Mouse (Mus musculus): ENCODE data around the gene Myog.

Gene Myog

DNA sequence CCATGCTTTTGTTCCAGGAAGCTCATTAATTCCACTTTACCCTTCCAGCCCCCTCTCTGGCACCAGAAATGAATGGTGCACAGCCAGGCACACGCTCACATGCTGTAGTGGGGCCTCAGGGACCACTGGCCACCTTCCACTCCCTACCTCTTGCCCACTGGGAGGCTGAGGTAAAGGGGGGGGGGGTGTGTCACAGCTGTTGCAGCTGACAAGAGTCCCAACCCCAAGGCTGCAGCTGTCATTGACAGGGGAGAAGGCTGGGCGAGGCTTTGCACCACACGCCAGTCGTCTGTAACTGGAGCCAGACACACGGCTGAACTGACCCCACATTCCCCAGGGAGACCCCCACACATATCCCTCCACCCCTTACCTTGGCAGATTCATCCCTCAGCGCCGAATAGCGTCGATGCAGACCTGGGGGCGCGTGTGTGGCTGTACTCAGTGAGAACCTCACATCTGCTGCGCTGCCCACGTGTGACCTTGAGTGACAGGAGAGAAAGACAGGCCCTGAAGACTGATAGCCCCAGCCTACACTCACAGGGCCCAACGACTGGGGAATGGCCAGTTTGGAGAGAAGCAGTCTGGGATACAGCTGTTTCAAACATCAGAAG, 31.0 kb downstream of the Myog start:
- no peak for DNase-seq (ENCODE audit: low spot score in 2 of 2)

DNA sequence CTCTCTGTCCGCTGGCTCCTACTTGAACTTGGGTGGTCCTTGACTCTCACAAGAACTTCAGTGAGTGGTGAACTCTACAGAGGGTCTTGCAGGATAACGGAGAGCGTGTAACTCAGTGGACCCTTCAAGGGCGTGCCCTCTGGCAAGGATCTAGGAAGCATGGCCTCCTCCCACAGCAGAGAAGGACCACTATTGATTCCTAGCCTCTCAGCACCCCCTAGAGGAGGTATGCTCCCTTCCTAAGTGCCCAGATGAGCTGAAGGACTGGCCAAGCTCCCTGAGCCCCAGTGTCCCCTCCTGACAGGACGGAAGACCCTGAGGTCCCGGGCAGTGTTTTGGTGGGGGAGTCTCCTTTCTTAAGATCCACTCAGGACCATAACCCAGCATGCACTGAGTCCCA, 32.8 kb downstream of the Myog start:
- DNase-seq (ENCODE audit: low spot score in 2 of 2): peak in 1 of 2 experiments; percentile 39

DNA sequence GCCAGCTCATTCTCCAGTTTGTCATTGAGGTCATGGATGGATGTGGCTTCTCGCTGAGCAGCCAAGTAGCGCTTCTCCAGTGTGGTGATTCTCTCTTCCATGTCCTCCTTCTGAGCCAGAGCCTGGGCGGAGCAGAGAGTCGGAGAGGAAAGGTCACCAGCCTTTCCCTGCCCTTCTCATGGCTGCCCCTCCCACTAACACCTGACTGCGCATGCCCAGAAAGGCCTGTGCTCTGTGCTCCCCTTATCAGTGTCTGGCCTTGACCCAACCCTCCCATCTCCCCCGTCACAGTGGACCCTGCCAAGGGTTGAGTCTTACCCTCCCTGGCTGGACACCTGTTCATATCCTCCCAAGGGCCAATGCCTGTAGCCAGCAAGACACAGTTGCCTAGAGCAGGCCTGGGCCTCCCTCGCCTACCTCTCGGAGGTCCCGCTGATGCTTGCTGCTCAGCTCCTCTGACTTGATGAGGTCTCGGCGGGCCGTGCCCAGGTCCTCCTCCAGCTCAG, 37.1 kb downstream of the Myog start:
- no peak for DNase-seq (ENCODE audit: low spot score in 2 of 2)

DNA sequence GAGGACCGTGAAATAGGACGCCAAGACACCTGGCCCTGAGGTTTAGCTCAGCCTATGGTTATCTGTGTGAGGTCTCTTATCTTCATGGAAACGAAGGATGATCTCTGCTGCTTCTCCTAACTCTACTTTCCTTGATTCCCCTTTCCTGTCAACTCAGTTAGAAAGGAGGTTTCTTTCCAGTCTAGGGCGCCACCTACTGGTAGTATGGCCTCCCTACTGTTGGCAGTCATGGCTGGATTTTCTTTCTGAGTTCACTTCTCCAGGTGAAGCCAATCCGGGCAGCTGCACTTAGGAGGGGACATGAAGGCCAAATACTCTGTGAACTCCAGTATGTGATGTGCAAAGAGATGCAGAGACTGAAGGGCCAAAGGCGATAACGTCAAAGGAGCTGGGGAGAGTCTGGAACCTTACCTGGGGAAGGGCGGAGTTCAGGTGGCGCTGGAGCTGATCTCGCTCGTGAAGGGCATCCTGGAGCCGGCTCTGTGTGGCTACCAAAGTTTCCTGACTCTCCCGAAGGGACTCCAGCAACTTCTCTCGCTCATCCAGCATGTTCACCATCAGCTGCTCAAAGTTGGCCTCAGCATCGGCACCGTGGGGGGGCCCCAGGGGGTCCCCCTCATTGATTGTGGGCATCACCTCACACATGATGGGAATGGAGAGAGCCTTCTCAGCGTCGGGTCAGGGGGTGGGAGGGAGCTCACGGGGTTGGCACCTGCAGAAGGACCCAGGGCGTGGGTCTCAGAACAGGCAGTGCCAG, 42.3 kb downstream of the Myog start:
- peak; percentile 36 to 65 for DNase-seq (ENCODE audit: low spot score in 2 of 2)

DNA sequence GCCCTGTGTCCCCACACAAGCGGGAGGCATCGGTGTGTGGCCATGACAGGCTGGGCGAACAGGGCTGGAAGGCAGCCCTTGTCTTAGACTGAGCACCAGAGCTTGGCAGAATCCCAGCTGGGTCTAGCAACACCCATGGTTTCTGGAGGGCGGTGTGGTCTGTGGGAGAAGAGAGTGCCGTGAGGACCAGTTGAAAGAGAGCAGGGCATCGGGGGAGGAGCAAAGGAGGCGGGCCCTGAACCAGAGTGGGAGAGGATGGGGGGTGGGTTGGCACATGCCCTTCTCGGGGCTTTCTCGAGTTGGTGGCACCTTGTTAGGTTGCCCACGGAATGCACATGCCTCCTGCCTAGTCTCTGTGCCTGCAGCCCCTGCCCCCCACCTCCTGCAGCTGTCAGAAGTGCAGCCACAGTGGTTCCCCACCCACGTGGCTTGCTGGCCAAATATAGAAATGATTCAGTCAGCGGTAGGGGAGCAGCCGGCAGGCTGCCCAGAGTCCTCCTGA, 43.0 kb downstream of the Myog start, which contains the start of gene Ppfia4:
Gene Ppfia4, minus strand, starts transcription at position 159 of the 502 bp plus-strand sequence.
- DNase-seq (ENCODE audit: low spot score in 2 of 2): peak; percentile 28 to 39

DNA sequence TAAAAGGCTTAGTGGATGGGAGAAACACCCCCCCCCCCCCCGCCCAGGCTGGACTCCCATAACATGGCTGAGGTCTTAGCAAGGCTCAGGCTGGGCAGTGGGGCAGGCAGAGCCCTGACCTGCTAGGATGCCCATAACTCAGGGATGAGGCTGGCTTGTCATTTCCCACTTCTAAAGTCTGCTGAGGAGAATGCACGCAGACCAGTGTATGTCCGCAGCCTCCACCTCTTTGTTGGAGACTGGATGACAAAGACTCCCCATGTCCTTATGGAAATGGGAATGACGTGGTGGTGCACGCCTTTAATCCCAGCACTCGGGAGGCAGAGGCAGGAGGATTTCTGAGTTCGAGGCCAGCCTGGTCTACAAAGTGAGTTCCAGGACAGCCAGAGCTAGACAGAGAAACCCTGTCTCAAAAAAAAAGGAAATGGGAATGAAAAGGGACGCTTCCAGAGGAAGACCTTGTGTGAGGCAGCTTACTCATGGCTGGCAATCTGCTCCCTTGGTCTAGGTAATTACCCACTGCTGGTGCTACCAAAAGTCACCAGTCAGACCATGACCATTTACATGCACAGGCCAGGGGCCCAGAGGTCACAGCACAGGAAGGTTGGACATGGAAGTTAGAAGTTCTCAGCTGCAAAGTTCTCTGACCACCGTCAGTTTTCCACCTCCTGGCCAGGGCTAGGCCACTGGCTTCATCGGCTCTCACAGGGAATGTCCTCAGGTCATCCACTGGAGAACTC, 43.8 kb downstream of the Myog start:
- no peak for DNase-seq (ENCODE audit: low spot score in 2 of 2)

DNA sequence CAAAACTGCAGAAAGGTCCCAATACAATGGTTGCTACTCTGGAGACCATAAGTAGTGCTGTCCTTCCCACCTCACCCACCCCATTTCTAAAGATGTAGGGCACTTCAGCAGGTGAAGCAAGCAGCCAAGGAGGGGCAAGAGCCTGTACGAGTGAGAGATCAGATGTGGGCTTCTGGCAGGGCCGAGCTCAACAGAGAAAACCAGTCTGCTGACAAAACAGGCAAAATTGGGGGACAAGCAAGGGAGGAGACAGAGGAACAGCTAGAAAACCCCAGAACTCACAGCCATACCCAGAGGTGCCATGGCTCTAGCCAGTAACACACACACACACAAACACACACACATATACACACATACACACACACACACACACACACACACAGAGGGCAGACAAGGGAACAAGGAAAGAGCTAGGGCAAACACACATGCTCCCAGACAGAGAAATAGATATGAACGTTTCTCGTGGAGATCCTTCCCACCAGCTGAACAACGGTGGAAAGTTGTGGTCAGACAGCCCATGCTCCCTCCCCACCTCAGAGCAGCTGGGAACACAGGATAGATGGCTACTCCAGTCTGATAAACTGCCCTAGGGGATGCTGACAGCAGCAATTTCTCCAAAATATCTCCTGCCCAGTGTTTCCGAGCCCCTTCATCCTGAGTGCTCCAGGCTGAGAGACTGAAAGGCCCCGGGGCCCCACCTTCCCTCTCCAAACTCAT, 44.5 kb downstream of the Myog start:
- DNase-seq (ENCODE audit: low spot score in 2 of 2): no peak

DNA sequence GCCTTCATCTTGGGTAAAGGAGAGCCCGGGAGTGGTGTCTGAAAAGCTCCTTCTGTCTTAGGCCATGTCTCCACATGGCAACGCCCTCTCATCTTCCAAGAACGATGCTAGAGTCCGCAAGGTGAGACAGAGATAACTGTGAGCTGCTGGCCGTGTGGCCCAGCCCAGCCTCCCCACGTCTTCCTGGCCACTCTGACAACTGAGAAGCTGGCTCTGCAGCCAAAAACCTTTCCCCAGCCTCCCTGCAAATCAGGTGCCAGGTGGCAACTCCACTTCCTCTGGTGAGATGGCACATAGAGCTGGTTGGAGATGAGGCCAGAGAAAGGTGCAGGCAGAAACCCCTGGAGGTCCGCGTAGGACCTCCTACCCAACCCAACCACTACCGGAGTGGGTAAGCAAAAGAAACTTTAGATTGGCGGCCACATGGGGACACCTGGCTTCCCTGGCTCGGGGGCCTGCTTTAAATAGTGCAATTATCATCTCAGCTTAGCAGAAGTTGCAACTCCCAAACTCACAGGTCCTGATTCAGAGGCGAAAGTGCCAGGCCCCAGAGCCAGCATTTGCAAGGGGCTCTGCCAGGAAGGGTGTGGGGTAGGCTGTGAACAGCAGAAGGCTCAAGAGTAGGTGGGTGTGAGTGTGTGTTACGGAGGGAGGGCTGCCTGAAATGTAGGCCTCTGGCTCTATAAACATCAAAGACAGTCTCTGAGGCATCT, 45.6 kb downstream of the Myog start:
- no peak for DNase-seq (ENCODE audit: low spot score in 2 of 2)

DNA sequence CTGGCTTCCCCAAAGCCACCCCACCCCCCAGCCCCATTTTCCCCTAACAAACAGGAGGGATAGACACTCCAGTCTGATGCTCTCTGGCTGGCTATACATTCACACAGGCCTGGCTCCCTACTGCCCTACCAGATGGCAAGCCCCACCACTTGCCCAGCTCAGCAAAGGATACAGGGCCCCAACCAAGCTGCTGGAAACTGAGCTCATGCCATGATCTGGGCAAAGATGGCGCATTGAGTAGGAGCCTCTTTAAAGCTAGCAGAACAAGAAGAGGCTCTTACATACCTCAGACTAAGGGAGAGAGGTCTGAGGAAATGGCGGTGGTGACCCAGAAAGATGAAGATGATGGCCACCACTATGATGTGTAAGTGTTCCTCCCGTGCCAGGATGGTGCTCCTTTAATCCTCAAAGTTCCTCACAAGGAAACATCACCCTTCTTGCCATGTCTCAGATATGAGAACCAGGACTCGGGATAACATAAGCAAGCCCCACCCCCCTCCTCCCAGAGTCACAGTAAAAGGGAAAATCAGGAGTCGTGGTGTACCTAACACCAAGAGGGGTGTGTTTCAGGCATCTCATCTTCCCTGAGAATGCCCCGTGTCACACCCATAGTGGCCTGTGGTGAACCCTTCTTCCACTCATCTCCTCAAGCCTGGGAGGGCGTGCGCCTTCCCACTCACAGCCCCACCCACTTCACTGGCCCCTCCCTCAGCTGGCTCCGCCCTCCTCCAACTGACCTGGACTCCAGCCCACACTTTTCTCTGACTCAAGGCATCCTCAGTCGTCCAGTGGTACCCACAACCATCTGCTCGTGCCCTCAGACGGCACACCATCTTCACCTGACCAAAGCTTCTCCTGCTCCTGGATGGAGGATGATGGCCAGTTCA, 46.4 kb downstream of the Myog start:
- no peak for DNase-seq (ENCODE audit: low spot score in 2 of 2)

DNA sequence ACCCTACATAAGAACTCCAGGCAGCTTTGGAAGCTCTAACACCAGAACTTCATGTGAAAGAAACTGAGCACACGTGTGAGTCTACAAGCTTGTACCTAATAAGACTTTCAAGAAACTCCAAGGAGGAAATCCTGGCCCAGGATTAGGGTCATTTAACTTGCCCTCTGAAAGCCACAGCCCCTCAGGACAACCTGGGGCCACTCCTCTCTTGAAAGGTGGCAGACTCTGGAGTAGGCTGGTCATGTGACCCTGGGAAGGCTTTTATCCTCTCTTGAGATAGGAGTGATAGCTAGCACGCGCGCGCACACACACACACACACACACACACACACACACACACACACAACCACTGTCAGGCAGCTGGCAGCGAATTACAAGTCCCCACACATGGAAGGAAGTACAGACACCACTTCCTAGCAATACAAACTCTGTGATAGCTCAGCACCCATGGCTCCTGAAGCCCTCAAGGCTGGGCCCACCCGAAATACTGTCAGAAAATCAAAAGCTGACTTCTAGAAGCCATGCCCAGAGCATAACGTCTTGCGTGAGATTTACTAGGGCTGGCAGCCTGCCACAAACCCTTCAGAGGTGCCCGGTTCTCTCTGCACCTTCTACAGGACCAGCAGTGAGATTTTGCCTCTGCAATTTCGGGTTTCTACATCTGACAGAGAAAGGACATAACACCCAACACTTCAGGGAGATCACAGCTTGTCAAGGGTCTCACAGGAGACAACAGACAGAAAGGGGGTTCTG, 47.3 kb downstream of the Myog start:
- DNase-seq (ENCODE audit: low spot score in 2 of 2): no peak

DNA sequence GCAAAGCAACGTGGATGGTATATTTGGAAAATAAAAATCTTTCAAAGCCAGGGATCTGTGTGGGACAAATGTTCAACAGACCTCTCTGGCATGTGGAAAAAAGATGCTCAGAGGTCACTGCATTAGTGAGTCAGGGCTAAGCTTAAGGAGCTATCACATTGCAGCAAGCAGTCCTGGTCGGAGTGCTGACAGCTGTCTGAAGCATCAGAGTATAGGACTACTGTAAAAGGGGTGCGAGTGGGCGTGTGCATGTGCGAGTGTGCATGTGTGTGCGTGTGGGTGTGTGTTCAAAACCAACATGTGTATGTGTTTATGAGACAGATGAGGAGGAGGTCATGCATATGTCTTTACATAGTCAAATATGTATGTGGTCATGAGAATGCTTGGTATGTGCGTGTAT, 49.4 kb downstream of the Myog start:
- no peak for DNase-seq (ENCODE audit: low spot score in 2 of 2)

DNA sequence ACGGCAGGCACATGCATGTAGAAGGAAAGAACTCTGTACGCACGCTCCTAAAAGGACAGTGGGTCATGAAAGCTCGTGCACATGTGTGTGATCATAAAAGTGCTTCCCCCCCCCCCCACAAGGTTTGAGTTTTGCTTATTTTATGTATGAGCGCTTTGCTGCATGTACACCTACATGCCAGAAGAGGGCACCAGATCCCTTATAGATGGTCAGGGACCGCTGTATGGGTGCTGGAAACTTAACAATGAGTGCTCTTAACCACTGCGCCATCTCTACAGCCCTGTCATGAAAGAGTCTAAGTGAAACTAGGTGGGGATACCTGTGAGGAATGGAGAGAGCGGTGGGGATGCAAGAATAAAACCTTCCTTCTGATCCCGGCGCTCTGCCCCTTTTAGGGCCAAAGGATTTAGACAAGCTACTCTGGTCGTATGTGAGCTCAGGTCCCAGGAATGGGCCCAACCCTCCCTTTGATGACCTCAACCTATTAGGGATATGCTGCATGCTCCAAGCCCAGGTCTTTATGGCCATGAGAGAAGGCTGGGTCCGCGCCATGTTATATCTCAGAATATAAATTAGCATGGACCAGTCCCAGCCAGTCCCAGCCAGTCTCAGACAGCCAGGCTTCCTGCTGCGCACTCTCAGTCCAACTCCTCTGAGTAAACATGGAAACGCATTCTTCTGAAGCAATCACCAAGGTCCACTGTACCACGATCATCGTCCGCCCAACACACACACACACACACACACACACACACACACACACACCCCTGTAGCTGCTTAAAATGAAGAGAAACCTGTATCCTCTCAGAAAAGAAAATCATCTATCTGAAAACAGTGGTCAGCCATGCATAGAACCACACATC, 50.2 kb downstream of the Myog start:
- DNase-seq (ENCODE audit: low spot score in 2 of 2): no peak

DNA sequence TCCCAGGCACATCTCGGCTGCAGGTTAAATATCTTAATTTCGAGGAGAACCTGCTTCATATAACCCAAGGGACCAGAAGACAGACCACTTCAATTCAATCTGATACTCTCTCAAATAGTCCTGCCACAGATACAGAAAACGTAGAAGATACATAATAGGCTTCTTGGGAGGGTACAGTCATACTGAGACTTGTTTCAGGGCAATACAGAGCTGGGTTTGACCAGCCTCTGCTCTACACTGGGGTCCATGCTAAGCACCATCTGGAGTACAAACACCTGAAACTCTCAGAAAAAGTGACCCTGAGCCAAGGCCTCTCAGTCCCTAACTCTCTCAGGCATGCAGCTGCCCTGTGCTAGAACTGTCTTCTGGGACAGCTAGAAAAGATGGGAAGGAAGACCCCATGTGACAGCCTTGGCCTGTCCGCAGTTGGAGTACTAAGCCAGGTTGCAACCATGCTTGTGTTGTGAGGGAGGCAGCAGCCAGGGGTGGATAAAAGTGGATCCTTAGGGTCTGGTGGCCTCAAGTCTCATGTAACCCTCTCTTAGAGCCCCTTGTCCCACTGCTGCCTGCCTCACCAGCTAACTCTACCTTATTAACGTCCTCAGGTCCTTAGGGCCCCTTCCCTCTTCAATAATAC, 52.0 kb downstream of the Myog start:
- no peak for DNase-seq (ENCODE audit: low spot score in 2 of 2)

All from heart, adult 9 months (tissue).